Mouse (Mus musculus): Measurements from ENCODE around the gene Nxpe3.
"Not testable (repeated sequence)": the region's sequence is repeated elsewhere in the genome, so short reads cannot be mapped to it uniquely, and the experiment has no call there.

The Nxpe3 gene

GRCm38 (mm10) chr16:55838129-55838509, 57.0 kb downstream of the Nxpe3 start:
- DNase-seq (ENCODE audit: extremely low read depth, low read depth, low spot score): no peak

DNA sequence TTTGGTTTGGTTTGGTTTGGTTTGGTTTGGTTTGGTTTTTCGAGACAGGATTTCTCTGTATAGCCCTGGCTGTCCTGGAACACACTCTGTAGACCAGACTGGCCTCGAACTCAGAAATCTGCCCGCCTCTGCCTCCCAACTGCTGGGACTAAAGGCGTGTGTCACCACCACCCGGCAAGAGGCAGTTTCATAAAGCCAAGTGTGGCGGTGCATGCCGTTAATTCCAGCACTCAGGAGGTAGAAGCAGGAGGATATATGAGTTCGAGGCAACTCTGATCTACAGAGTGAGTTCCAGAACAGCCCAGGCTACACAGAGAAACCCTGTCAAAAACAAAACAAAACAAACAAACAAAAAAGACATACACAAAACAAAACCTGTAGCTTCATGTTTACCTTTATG, 57.4 kb downstream of the Nxpe3 start:
- DNase-seq (ENCODE audit: extremely low read depth, low read depth, low spot score): not testable (repeated sequence)

DNA sequence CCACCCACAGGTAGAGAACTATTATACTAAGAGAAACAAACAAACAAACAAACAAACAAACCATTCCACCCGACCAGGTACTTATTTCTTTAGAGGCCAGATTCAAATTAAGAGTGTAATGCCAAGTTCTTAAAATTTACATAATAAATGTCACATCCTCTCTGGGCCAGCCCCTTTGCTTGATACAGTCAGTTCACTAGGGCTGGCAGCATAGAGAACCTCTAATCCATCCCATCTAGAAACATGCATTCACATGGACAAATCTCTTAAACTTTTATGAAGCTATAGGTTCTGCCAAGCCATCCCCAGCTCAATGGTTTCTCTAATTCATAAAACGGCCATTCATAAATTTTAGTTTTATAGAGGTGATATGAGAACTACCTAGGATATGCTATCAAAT, 57.9 kb downstream of the Nxpe3 start:
- DNase-seq (ENCODE audit: extremely low read depth, low read depth, low spot score): no peak

DNA sequence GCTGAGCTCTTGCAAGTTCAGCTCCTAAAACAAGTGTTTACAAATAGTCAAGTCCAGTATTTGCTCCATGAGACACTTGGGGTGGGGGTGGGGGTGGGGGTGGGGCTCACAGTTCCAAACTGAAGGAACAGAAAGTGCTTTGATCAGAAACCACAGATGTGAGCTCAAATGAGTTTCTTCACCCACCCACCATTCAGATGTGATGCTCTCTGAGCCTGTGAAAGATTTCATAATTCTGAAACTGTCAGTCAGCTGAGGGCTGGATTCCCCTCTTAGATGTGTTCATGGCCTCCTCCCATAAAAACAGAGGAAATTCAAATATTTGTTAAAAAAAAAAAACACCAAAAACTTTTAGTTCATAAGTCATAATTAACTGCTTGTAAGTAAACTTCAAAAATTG, 59.3 kb downstream of the Nxpe3 start:
- no peak for DNase-seq (ENCODE audit: extremely low read depth, low read depth, low spot score)

DNA sequence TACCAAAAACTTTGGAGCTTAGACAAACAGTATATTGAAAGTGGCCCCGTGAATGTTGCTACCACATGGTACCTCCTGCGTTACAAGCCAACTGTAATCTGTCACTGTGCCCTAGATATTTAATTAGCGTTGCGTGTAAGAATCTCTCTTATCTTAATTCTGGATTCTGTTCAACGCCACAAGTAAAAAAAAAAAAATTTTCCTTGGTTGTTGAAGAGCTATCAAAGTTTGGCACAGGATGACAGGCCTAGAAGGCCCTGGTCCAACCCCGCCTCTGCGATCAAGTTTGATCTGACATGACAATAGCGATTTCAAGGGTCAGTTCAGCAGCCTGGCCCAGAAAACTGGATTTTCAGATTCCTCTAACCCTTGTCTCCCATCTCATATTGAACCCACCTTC, 62.5 kb downstream of the Nxpe3 start:
- no peak for DNase-seq (ENCODE audit: extremely low read depth, low read depth, low spot score)

GRCm38 (mm10) chr16:55832040-55832439, 63.0 kb downstream of the Nxpe3 start:
- DNase-seq (ENCODE audit: extremely low read depth, low read depth, low spot score): no peak

GRCm38 (mm10) chr16:55831451-55831850, 63.6 kb downstream of the Nxpe3 start:
- no peak for DNase-seq (ENCODE audit: extremely low read depth, low read depth, low spot score)

GRCm38 (mm10) chr16:55823398-55824155, 71.5 kb downstream of the Nxpe3 start:
- DNase-seq (ENCODE audit: extremely low read depth, low read depth, low spot score): no peak

DNA sequence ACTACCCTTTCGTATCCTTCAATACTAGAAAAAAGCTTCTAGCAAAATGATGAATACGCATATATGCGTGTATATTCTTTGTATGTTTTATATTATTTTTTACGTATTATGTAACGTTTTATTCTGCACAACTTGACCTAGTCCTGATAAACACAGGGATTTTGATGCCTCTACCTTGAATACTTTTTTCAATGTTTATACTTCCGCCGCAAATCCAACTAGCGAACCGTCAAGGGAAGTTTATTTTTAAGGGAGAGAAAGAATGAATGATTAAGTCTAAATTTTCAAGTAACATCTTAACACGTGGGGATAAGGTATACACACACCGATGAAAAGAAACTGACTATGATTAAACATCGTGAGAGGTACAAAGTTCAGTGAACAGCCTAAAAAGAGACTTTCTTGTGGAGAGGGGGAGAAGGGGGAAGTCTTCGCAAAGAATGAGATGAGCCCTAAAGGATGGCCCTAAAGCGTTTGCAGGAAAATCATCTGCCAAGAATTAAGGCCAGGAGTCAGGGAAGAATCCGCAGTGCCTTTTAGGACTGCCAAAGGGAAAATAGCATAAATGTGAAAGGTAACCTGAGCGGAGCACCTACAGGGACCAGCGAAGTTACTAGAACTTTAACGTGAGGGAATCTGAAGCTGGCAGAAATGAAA, 72.2 kb downstream of the Nxpe3 start:
- DNase-seq (ENCODE audit: extremely low read depth, low read depth, low spot score): no peak

DNA sequence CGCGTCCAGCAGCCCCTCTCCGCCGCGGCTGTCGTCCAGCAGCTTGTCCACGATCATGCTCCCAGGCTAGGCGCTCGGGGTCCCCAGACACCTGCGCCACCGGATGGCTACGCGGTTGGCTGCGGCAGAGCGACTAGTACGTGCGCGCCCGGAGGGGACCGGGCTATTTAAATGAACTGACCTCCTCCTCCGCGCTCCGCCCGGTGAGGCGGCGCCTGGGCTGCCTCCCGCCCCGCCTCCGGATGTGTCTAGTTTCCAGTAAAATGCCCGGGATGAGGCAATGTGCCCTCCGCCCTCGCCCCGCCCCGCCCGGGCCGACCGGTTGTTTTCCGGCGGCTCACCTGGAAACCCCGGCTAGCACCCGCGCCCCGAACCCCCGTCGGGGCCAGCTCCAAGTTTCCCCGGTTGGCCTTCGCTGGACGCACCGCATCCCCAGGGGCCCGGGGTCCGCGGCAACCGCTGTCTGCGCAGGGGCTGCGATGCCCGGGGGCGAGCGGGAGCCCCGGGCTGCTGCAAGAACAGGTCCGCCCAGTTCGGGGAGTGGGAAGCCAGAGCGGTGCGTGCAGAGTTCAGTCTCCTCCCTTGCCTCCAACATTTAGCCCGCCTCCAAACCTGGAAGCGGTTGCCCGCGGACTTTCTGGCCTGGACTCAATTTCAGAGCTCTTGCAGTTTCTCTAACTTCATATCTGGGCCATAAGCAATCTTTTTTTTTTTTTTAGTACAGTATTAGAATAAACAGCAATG, 72.9 kb downstream of the Nxpe3 start:
- DNase-seq (ENCODE audit: extremely low read depth, low read depth, low spot score): no peak

GRCm38 (mm10) chr16:55821571-55821981, 73.5 kb downstream of the Nxpe3 start:
- no peak for DNase-seq (ENCODE audit: extremely low read depth, low read depth, low spot score)

GRCm38 (mm10) chr16:55820916-55821570, 74.0 kb downstream of the Nxpe3 start:
- no peak for DNase-seq (ENCODE audit: extremely low read depth, low read depth, low spot score)

DNA sequence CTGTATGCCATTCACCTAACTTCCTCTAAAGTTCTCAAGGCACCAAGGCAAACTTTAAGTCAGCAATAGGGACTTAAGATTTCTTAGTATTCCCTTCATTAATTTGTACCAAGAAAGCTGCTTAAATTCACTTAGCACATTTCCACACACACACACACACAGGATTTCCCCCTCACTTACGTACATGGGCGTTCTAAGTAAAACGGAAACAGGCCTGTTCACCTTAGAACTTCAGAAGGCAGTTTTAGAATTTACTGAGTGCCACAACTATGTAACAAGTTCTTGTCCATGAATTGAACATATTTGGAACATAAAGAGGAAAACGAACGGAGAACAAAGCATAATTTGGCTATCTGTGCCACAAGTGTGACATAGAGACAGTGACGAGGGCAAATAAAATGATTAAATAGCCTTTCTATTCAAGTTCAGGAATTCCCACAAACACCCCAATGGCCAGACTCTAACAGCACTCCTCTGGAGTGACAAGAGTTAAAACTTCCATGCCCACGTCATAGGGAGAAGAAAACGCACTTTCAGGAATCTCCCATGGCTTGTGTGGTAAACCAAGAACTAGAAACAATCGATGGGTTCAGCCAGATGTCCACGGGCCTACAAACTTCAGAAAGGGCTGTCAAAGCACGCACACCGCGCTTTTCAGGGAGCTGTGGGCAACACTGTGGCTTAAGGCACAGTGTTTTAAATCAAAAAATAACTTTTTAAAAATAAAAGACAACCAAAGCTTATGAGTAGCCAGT, 74.7 kb downstream of the Nxpe3 start:
- DNase-seq (ENCODE audit: extremely low read depth, low read depth, low spot score): no peak

- DNase-seq (ENCODE audit: extremely low read depth, low read depth, low spot score): no peak
Measured at GRCm38 (mm10) chr16:55819186-55819861, 75.8 kb downstream of the Nxpe3 start.

- DNase-seq (ENCODE audit: extremely low read depth, low read depth, low spot score): no peak
Measured at GRCm38 (mm10) chr16:55817717-55818515, 77.2 kb downstream of the Nxpe3 start.

GRCm38 (mm10) chr16:55816202-55816941, 78.7 kb downstream of the Nxpe3 start:
- no peak for DNase-seq (ENCODE audit: extremely low read depth, low read depth, low spot score)

- no peak for DNase-seq (ENCODE audit: extremely low read depth, low read depth, low spot score)
Measured at GRCm38 (mm10) chr16:55815466-55815865, 79.6 kb downstream of the Nxpe3 start.

DNA sequence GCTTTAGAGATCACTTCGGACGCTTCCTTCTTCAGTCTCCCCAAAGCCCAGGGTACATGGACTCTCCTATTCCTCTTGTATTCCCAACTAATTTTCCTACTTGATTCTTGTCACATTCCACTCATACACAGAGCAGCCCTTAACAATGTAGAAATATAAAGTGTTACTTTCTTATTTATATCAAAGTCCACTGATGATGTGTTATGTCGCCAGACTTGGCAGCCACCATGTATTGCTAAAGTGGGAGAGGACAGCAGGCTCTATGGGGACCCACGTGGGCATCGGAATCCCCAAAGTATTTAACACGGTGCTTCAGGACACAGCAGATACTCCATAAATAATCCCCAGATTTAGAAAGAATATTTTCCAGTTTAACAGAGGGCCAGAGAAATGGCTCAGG, 80.4 kb downstream of the Nxpe3 start:
- no peak for DNase-seq (ENCODE audit: extremely low read depth, low read depth, low spot score)

GRCm38 (mm10) chr16:55813916-55814315, 81.2 kb downstream of the Nxpe3 start:
- no peak for DNase-seq (ENCODE audit: extremely low read depth, low read depth, low spot score)
